Mouse (Mus musculus): ENCODE measurements at regions not wholly inside any gene's neighbourhood (a gene's known extent, or its start where the extent isn't known, plus 50 kb on each side); places are given as distances from the start of the nearest gene placed in this dataset.

DNA sequence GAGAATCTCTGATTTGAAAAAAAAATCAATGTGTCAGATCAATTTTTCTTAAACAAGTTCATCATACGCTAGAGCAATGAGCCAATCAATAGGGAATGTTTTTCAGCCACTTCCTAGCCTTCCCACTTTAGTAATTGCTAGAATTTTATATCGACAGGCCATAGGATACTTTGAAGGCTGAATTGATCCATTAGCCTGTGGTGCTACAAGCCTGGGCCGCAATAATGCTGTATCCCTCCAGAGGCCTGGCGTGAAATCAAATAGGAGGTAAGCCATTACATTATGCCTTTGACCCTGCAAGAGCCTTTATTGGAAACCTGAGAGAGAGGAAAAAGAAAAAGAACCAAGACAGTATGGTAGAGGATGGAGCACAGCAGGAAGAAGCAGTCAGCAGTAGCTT, 53.7 kb upstream of the Gm11232 start:
- no peak for DNase-seq (ENCODE audit: low spot score in 2 of 2)

DNA sequence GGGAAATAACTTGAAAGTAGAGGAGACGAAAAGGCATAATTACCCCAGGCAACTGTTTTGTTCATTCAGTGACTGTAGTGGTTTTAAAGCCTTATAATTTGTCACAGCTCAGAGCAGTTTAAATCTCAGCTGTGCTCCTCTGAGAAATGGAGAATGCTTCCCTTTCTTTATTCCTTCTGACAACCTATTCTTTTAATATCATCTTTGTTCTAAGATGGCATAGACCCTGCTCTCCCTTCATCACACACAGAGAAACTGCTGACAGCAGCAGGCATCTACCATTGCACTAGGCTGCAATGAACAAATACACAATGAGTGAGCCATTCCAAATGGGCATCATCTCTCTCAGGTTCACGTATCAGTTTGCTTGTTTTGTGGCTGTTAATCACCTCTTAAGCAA, 50.5 kb upstream of the Gm11232 start:
- no peak for DNase-seq (ENCODE audit: low spot score in 2 of 2)

All from urinary bladder, postnatal 36 days (tissue).